Mouse (Mus musculus): ENCODE results near the gene Zfp287.

Zfp287 gene

GRCm38 (mm10) chr11:62701218-62701617 is 30.5 kb downstream of the Zfp287 start:
- no peak for DNase-seq (ENCODE audit: low spot score in 2 of 2)

- no peak for DNase-seq (ENCODE audit: low spot score in 2 of 2)
Measured at GRCm38 (mm10) chr11:62699749-62700148, 32.0 kb downstream of the Zfp287 start.

GRCm38 (mm10) chr11:62695126-62695525 is 36.6 kb downstream of the Zfp287 start:
- no peak for DNase-seq (ENCODE audit: low spot score in 2 of 2)

GRCm38 (mm10) chr11:62693299-62694184 is 38.2 kb downstream of the Zfp287 start:
- DNase-seq (ENCODE audit: low spot score in 2 of 2), result no peak

- no peak for DNase-seq (ENCODE audit: low spot score in 2 of 2)
Measured at GRCm38 (mm10) chr11:62691592-62691991, 40.1 kb downstream of the Zfp287 start.

- DNase-seq (ENCODE audit: low spot score in 2 of 2), result no peak
Measured at GRCm38 (mm10) chr11:62679954-62680353, 51.8 kb downstream of the Zfp287 start.

GRCm38 (mm10) chr11:62678778-62679354 is 52.8 kb downstream of the Zfp287 start:
- no peak for DNase-seq (ENCODE audit: low spot score in 2 of 2)

GRCm38 (mm10) chr11:62676290-62676596 is 55.5 kb downstream of the Zfp287 start:
- DNase-seq (ENCODE audit: low spot score in 2 of 2), result no peak

- peak; percentile 36 to 53 for DNase-seq (ENCODE audit: low spot score in 2 of 2)
Measured at GRCm38 (mm10) chr11:62675480-62676289, 56.0 kb downstream of the Zfp287 start.

- DNase-seq (ENCODE audit: low spot score in 2 of 2), result no peak
Measured at GRCm38 (mm10) chr11:62670006-62670405, 61.7 kb downstream of the Zfp287 start.

GRCm38 (mm10) chr11:62669471-62669870 is 62.2 kb downstream of the Zfp287 start:
- DNase-seq (ENCODE audit: low spot score in 2 of 2), result peak; percentile 36 to 59

GRCm38 (mm10) chr11:62668986-62669385 is 62.7 kb downstream of the Zfp287 start:
- no peak for DNase-seq (ENCODE audit: low spot score in 2 of 2)

GRCm38 (mm10) chr11:62664250-62664649 is 67.5 kb downstream of the Zfp287 start:
- no peak for DNase-seq (ENCODE audit: low spot score in 2 of 2)

- no peak for DNase-seq (ENCODE audit: low spot score in 2 of 2)
Measured at GRCm38 (mm10) chr11:62660885-62661284, 70.8 kb downstream of the Zfp287 start.

GRCm38 (mm10) chr11:62652080-62652479 is 79.6 kb downstream of the Zfp287 start:
- no peak for DNase-seq (ENCODE audit: low spot score in 2 of 2)

- DNase-seq (ENCODE audit: low spot score in 2 of 2), result no peak
Measured at GRCm38 (mm10) chr11:62651563-62651962, 80.1 kb downstream of the Zfp287 start.

Measured in frontal cortex, postnatal 14 days (tissue).